Mouse (Mus musculus) spleen, adult 2 months (tissue): ENCODE results near the gene Pla2g4b. TPM values are rescaled to one million over a fixed set of nuclear protein-coding genes. Genes with fewer than 3 reads are reported as not detected.

ENCODE experiments used
- DNase-seq, 2 experiments: peaks; one replicate each; pipeline versions ENCODE4 v3.0.0 to v3.0.0-alpha.2; 2012 to 2021; ENCODE audit warnings: low spot score in 2 of 2, low read depth in 1 of 2
- H3K27ac ChIP-seq: fragments of 200-500 bp; 2 replicates; pipeline ENCODE4 v1.5.1; 2012; ENCODE audit warnings: low read length, inconsistent platforms; ENCODE audit not compliant: insufficient read depth
- H3K27me3 ChIP-seq: fragments of 200-500 bp; 2 replicates; pipeline ENCODE4 v1.6.1; 2012; ENCODE audit warnings: mild to moderate bottlenecking, moderate library complexity, low read length, inconsistent platforms; ENCODE audit not compliant: control insufficient read depth, insufficient read depth
- H3K36me3 ChIP-seq: fragments of 200-500 bp; 2 replicates; pipeline ENCODE4 v1.6.1; 2012; ENCODE audit warnings: mild to moderate bottlenecking, low read length, inconsistent platforms; ENCODE audit not compliant: control insufficient read depth, insufficient read depth
- H3K4me1 ChIP-seq: fragments of 200-500 bp; 2 replicates; pipeline ENCODE4 v1.6.1; 2011; ENCODE audit warnings: inconsistent platforms; ENCODE audit not compliant: control insufficient read depth, insufficient read depth, insufficient read length
- H3K4me3 ChIP-seq: fragments of 200-500 bp; 2 replicates; pipeline ENCODE4 v1.5.1; 2011; ENCODE audit warnings: mild to moderate bottlenecking, inconsistent platforms; ENCODE audit not compliant: insufficient read depth, insufficient read length; ENCODE audit errors: extremely low read depth
- CTCF ChIP-seq: fragments of 200-500 bp; IDR thresholded peaks from 2 replicates; pipeline ENCODE4 v1.5.1; 2011; ENCODE audit warnings: mild to moderate bottlenecking, inconsistent platforms; ENCODE audit not compliant: insufficient read depth, insufficient read length, insufficient replicate concordance; ENCODE audit errors: extremely low read depth
- POLR2A ChIP-seq: fragments of 200-500 bp; IDR thresholded peaks from 2 replicates; pipeline ENCODE4 v1.6.1; 2011; ENCODE audit warnings: low read depth, low read length, inconsistent platforms
- WGBS: fragments of 180-500 bp; shearing (Covaris S2); methylation state at CpG from one replicate; pipeline ENCODE4 v1.1.7; 2018; 5-methylcytosine and 5-hydroxymethylcytosine counted together
- polyA plus RNA-seq: library from polyadenylated mRNA; depleted of rRNA; stranded (reverse); fragments of >200 nt; gene quantifications from 2 replicates; pipeline ENCODE4 v1.2.3, GENCODE M21; 2012; rRNA removed

Pla2g4b gene
- polyA plus RNA-seq, 1 experiment: 6.0 TPM

- Histone ChIP-seq H3K4me3 (no peak overlapping the region), H3K4me1 (no peaks in the 10 kb centered on the region), H3K36me3 (peaks cover 19% of the 10 kb centered on the region), H3K27ac (no peak overlapping the region), H3K27me3 (no peaks in the 10 kb centered on the region)
- WGBS: 88% methylated on average over 3 of the region's 3 CpGs
- TF ChIP-seq POLR2A: no peak
- TF ChIP-seq CTCF: no peak
- DNase-seq: no peak
Measured at GRCm38 (mm10) chr2:120087391-120087790, 54.2 kb downstream of the Pla2g4b start.

- no peak for DNase-seq
- TF ChIP-seq CTCF: no peak
- Histone ChIP-seq H3K4me3 (no peak overlapping the region), H3K4me1 (no peaks in the 10 kb centered on the region), H3K27me3 (no peaks in the 10 kb centered on the region), H3K27ac (no peak overlapping the region), H3K36me3 (peaks cover 21% of the 10 kb centered on the region)
- 95% methylated on average over 2 of the region's 2 CpGs for WGBS
Measured at GRCm38 (mm10) chr2:120087897-120088296, 54.7 kb downstream of the Pla2g4b start.

GRCm38 (mm10) chr2:120090979-120091378 lies 57.8 kb downstream of the Pla2g4b start:
- Histone ChIP-seq H3K4me1 (no peaks in the 10 kb centered on the region), H3K27ac (no peak overlapping the region), H3K27me3 (no peaks in the 10 kb centered on the region), H3K4me3 (no peak overlapping the region), H3K36me3 (peaks cover 21% of the 10 kb centered on the region)
- TF ChIP-seq CTCF: no peak
- TF ChIP-seq POLR2A: no peak
- 95% methylated on average over 17 of the region's 17 CpGs for WGBS
- DNase-seq: no peak

Other genes with a start within 250 kb of the Pla2g4b start
- 25.7 and 30.7 TPM in 2 replicates for gene Rpap1, start 245.9 kb upstream of the Pla2g4b start, polyA plus RNA-seq
- gene Tyro3, start 235.7 kb upstream of the Pla2g4b start, polyA plus RNA-seq: 1.7 and 2.1 TPM in 2 replicates
- 16.5 and 19.3 TPM in 2 replicates for gene Mga, start 136.2 kb upstream of the Pla2g4b start, polyA plus RNA-seq
- 6.0 and 7.5 TPM in 2 replicates for gene Mapkbp1, start 60.7 kb upstream of the Pla2g4b start, polyA plus RNA-seq
- 5.9 and 13.4 TPM in 2 replicates for gene Jmjd7, start 5.9 kb upstream of the Pla2g4b start, polyA plus RNA-seq
- 5.3 and 7.9 TPM in 2 replicates for gene Gm28042, start 5.9 kb upstream of the Pla2g4b start, polyA plus RNA-seq
- gene Ehd4, start 121.2 kb downstream of the Pla2g4b start, polyA plus RNA-seq: 32.0 and 35.4 TPM in 2 replicates
- not detected in 2 replicates for gene Pla2g4e, start 211.9 kb downstream of the Pla2g4b start, polyA plus RNA-seq